Mouse (Mus musculus) liver, embryonic 16.5 days (tissue): ENCODE data around the gene Ttll10. TPM values are rescaled to one million over a fixed set of nuclear protein-coding genes. Genes with fewer than 3 reads are reported as not detected.

Source experiments
- ATAC-seq: fragments of 200-750 bp; cut with Nextera tagmentation; 2 replicates; pipeline ENCODE4 v1.8.0; 2017; ENCODE audit warnings: low read depth, mild to moderate bottlenecking, moderate number of reproducible peaks, moderate library complexity
- H3K27ac ChIP-seq: fragments of 300-500 bp; sonication (generic); 2 replicates; pipeline ENCODE4 v1.5.1; 2014; ENCODE audit warnings: mild to moderate bottlenecking, low read length
- H3K27me3 ChIP-seq: fragments of 300-500 bp; sonication (generic); 2 replicates; pipeline ENCODE4 v1.6.1; 2014; ENCODE audit warnings: low read depth, low read length, mixed read lengths; ENCODE audit not compliant: control insufficient read depth, insufficient read depth
- H3K36me3 ChIP-seq: fragments of 300-500 bp; sonication (generic); 2 replicates; pipeline ENCODE4 v1.6.1; 2014; ENCODE audit warnings: mild to moderate bottlenecking; ENCODE audit not compliant: control insufficient read depth, insufficient read depth
- H3K4me1 ChIP-seq: fragments of 300-500 bp; sonication (generic); 2 replicates; pipeline ENCODE4 v1.6.1; 2014; ENCODE audit warnings: low read depth, low read length, mixed read lengths; ENCODE audit not compliant: control insufficient read depth
- H3K4me2 ChIP-seq: fragments of 300-500 bp; sonication (generic); 2 replicates; pipeline ENCODE4 v1.6.1; 2014; ENCODE audit warnings: low read depth, low read length, mixed read lengths
- H3K4me3 ChIP-seq: fragments of 300-500 bp; sonication (generic); 2 replicates; pipeline ENCODE4 v1.5.1; 2014; ENCODE audit warnings: low read depth, mild to moderate bottlenecking, low read length
- H3K9ac ChIP-seq: fragments of 300-500 bp; sonication (generic); 2 replicates; pipeline ENCODE4 v1.6.1; 2014; ENCODE audit warnings: low read depth, low read length
- H3K9me3 ChIP-seq: fragments of 300-500 bp; sonication (generic); replicated peaks from 2 replicates; pipeline ENCODE4 v1.6.1; 2016; ENCODE audit warnings: low read length; ENCODE audit not compliant: control insufficient read depth
- WGBS: fragments of 180-500 bp; shearing (Covaris S2); extraction: QIAGEN DNeasy Blood & Tissue Kit; methylation state at CpG from one replicate; pipeline ENCODE4 v1.1.7; 2014; ENCODE audit not compliant: insufficient replicate concordance; 5-methylcytosine and 5-hydroxymethylcytosine counted together
- polyA plus RNA-seq: library from polyadenylated mRNA; unstranded; fragments of >200 nt; fragmentation: Nextera tagmentation; extraction: Ambion mirVana; gene quantifications from 2 replicates; pipeline ENCODE4 v1.2.1, GENCODE M21; 2015

The Ttll10 gene
- polyA plus RNA-seq, 1 experiment from 2014 or later, result 0.33 TPM

DNA sequence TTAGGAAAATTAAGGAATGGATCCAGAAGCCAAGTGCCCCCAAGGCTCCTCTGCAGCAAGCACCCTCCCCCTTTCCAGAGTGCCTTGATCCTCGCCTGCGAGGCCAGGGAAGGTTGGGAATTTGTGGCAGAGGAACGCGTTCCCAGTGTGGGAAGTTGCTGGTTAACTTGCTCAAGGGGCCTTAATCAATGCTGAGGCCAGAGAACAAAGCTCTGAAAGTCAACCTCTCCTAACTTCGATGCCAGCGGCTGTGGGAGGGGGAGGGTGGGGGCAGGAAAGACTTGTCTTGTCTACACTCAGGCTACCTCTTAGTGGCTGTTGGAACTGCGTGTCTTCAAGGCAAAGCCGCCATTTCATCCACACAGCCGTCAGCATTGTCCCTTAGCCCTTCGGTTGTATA is 1.5 kb downstream of the Ttll10 start:
- H3K4me3 ChIP-seq, result no peak overlapping the region
- no peak overlapping the region for H3K4me2 ChIP-seq

GRCm38 (mm10) chr4:156055173-156055572 is 4.0 kb downstream of the Ttll10 start:
- WGBS, result 57% methylated on average over 5 of the region's 5 CpGs
- Histone ChIP-seq H3K27ac (no peak overlapping the region), H3K4me2 (no peak overlapping the region)

More for the DNA sequence above, 1.5 kb downstream of the Ttll10 start:
- Histone ChIP-seq H3K27me3 (no peaks in the 10 kb centered on the region), H3K36me3 (no peaks in the 10 kb centered on the region), H3K9me3 (no peaks in the 10 kb centered on the region), H3K4me1 (no peaks in the 10 kb centered on the region; the same call in 1 of the 2 replicates), H3K27ac (no peak overlapping the region), H3K9ac (no peak overlapping the region)
- no peak for ATAC-seq
- WGBS, result 61% methylated on average over 10 of the region's 10 CpGs

DNA sequence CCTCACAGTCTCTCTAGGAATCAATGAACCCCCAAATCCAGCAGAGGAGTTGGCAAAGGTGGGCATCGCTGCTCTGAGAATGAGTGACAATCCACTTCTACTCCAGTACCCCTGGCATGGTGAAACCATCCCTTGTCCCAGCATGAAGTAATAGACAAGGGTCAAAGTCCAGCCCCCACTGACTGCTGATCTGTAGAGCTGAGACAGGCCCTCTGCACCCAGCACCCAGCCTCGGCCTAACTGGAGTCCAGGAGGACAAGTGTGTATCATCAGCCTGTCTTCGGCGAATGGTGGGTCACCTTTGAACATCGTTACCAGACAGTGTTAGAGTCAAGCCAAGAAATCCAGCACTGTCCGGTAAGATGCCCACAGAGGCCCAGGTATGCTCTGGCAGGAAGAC is 4.6 kb downstream of the Ttll10 start:
- Histone ChIP-seq H3K36me3 (no peaks in the 10 kb centered on the region), H3K4me1 (no peaks in the 10 kb centered on the region; the same call in 1 of the 2 replicates), H3K4me2 (no peak overlapping the region), H3K9ac (no peak overlapping the region), H3K9me3 (no peaks in the 10 kb centered on the region), H3K27me3 (no peaks in the 10 kb centered on the region), H3K4me3 (no peak overlapping the region), H3K27ac (no peak overlapping the region)
- WGBS, result 69% methylated on average over 6 of the region's 6 CpGs
- ATAC-seq, result peak; percentile 57

More at GRCm38 (mm10) chr4:156055173-156055572, 4.0 kb downstream of the Ttll10 start:
- Histone ChIP-seq H3K9me3 (no peaks in the 10 kb centered on the region), H3K4me3 (no peak overlapping the region), H3K9ac (no peak overlapping the region), H3K36me3 (no peaks in the 10 kb centered on the region), H3K4me1 (no peaks in the 10 kb centered on the region; the same call in 1 of the 2 replicates), H3K27me3 (no peaks in the 10 kb centered on the region)
- no peak for ATAC-seq

DNA sequence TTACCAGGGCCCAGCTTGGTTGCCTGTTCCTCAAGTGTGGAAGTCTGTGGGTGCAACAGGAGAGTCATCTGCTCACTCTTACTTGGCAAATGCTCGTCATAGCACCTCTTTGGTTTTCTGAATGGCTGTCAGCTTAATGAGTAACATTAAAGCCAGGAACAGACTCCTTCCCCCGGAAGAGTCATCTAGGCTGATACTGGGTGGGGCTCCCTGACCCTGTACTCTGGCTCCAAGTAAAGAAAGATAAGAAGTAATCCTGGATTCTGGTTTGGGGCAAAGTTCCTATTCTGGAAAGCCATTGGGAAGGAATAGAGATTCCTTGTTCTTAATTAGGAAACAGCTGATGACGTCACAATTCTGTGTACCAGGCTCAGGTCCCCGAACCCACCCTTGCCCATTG is 5.1 kb downstream of the Ttll10 start:
- Histone ChIP-seq H3K9ac (no peak overlapping the region), H3K4me2 (no peak overlapping the region), H3K27me3 (no peaks in the 10 kb centered on the region), H3K4me3 (no peak overlapping the region), H3K27ac (no peak overlapping the region), H3K9me3 (no peaks in the 10 kb centered on the region), H3K4me1 (no peaks in the 10 kb centered on the region; the same call in 1 of the 2 replicates), H3K36me3 (no peaks in the 10 kb centered on the region)
- ATAC-seq, result no peak
- 53% methylated on average over 4 of the region's 4 CpGs for WGBS

- Histone ChIP-seq H3K4me2 (no peak overlapping the region), H3K4me3 (no peak overlapping the region), H3K27me3 (no peaks in the 10 kb centered on the region), H3K9me3 (no peaks in the 10 kb centered on the region), H3K9ac (no peak overlapping the region), H3K36me3 (no peaks in the 10 kb centered on the region), H3K4me1 (no peaks in the 10 kb centered on the region; the same call in 1 of the 2 replicates), H3K27ac (no peak overlapping the region)
- no peak for ATAC-seq
- 63% methylated on average over 4 of the region's 4 CpGs for WGBS
Measured at GRCm38 (mm10) chr4:156053113-156053512, 6.1 kb downstream of the Ttll10 start.

DNA sequence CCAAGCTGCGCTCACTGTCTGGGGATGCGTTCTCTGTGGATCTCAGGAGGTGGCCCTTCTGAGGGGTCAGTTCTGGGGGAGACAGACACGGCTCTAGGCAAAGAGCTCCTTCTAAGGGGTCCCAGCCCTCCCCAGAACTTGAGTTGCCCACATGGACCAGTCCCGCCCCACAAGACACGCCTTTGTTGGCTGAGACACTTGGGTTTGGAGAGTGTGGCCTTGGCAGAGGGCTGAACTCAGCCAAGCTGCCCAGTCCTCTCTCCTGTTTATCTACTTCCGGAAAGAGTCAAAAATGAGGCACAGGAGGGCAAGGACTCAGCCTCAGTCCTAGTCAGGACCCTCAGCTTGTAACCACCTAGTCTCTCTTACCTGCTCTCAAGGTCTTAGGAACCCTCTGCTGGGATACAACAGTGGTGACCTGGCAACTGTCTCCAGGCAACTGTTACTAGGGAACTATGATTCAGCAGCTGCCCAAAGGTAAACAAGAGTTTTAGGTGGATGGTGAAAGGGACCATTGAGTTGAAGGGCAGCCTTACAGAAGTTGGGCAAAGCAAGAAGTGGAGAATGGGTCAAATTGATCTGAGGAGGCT is 8.7 kb downstream of the Ttll10 start:
- Histone ChIP-seq H3K4me1 (no peaks in the 10 kb centered on the region; the same call in 1 of the 2 replicates), H3K27me3 (no peaks in the 10 kb centered on the region), H3K9me3 (no peaks in the 10 kb centered on the region), H3K4me2 (no peak overlapping the region), H3K4me3 (no peak overlapping the region), H3K27ac (no peak overlapping the region), H3K9ac (no peak overlapping the region), H3K36me3 (no peaks in the 10 kb centered on the region)
- WGBS, result 67% methylated on average over 6 of the region's 6 CpGs
- ATAC-seq, result no peak

GRCm38 (mm10) chr4:156049779-156050178 is 9.4 kb downstream of the Ttll10 start:
- 22% methylated on average over 3 of the region's 3 CpGs for WGBS
- no peaks in the 10 kb centered on the region for H3K9me3 ChIP-seq
- ATAC-seq, result no peak

GRCm38 (mm10) chr4:156044754-156045153 is 14.5 kb downstream of the Ttll10 start:
- H3K36me3 ChIP-seq, result no peaks in the 10 kb centered on the region
- no peak for ATAC-seq
- H3K4me2 ChIP-seq, result no peak overlapping the region
- 39% methylated on average over 5 of the region's 5 CpGs for WGBS
- H3K27me3 ChIP-seq, result peaks cover 2% of the 10 kb centered on the region; the same call in 1 of the 2 replicates
- H3K27ac ChIP-seq, result no peak overlapping the region
- H3K4me3 ChIP-seq, result no peak overlapping the region
- no peaks in the 10 kb centered on the region for H3K9me3 ChIP-seq
- H3K4me1 ChIP-seq, result no peaks in the 10 kb centered on the region
- H3K9ac ChIP-seq, result no peak overlapping the region

More at GRCm38 (mm10) chr4:156049779-156050178, 9.4 kb downstream of the Ttll10 start:
- Histone ChIP-seq H3K27ac (no peak overlapping the region), H3K27me3 (no peaks in the 10 kb centered on the region), H3K4me1 (no peaks in the 10 kb centered on the region; the same call in 1 of the 2 replicates), H3K4me3 (no peak overlapping the region), H3K4me2 (no peak overlapping the region), H3K9ac (no peak overlapping the region), H3K36me3 (no peaks in the 10 kb centered on the region)

- Histone ChIP-seq H3K9me3 (no peaks in the 10 kb centered on the region), H3K36me3 (no peaks in the 10 kb centered on the region), H3K4me2 (no peak overlapping the region), H3K4me1 (peaks cover 5% of the 10 kb centered on the region; the same call in 1 of the 2 replicates), H3K4me3 (no peak overlapping the region), H3K9ac (no peak overlapping the region), H3K27ac (no peak overlapping the region), H3K27me3 (peaks cover 22% of the 10 kb centered on the region)
- ATAC-seq, result no peak
- WGBS, result 11% methylated on average over 25 of the region's 25 CpGs
Measured at GRCm38 (mm10) chr4:156034901-156035300, 24.3 kb downstream of the Ttll10 start.
